Mouse (Mus musculus) MN1 (cell line): ENCODE measurements around the gene Tmem132d.

Source experiments
- DNase-seq: peaks from one replicate; pipeline ENCODE4 v3.0.0-alpha.2; 2016; ENCODE audit warnings: low spot score

The Tmem132d gene

DNA sequence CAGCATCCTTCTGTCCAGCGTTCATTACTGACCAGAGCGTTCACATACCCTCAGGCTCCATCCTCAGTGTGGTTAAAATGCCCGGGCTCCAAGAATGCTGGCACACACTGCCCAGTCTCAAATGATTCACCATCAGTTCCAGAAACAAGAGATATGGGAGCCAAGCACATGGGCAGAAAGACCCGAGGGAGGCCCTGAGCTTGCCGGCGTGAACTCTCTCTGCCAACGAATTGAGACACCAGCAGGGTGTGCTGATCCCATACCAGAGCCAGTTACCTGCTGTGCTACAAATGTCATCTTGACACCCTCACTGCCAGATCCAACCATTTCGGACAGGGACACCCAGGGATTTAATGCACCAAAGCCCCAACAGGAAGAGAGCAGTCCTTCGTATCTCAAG, 25.3 kb downstream of the Tmem132d start:
- DNase-seq = no peak

DNA sequence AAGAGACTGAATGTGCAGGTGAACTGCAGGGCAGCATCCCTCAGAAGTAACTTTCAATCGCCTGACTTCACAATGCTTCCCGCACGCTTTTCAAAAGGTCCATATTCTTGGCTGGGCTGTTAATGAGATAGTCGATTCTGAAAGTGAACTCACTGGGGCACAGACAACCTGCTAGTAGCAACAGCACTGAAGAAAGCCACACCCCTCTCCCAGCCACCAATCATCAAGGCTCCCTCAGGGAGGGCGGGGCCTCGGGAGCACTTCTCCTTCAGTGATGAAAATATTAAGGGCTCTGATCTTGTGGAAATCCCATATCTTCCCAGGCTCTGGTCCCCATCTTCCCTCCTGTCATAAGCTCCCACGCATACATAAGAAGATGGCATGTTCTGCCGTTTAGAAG, 27.8 kb downstream of the Tmem132d start:
- DNase-seq = no peak

DNA sequence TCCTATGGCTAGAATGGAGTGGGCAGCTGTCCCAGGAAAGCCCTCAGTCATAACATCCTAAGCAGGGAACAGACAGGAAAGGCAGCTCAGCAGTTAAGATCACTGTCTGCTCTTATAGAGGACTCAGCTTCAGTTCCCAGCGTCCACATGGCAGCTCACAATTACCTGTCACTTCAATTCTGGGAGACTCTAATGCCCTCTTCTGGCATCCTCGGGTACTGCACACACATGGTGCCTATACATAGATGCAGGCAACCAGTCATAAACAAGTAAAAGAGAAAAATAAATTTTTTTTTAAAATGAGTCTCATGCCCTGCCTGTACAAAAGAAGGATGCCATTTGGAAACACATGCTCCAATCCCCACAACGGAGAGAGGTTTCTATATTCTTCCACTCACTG, 28.7 kb downstream of the Tmem132d start:
- no peak for DNase-seq

DNA sequence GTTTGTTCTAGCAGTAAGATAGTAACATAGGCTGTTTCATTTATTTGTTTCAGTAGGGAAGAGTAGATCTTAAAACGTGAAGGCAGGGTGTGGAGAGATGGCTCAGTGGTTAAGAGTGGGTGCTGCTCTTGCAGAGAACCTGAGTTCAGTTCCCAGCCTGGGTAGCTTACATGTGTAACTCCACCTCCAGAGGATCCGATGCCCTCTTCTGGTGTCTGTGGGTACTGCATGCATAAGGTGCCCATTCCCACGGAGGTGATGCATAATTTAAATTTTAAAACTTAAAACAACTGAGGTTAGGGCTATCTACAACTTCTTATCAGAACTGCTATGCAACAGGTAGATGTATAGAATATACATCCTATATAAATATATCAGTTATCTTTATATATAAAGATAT, 40.5 kb downstream of the Tmem132d start:
- no peak for DNase-seq

DNA sequence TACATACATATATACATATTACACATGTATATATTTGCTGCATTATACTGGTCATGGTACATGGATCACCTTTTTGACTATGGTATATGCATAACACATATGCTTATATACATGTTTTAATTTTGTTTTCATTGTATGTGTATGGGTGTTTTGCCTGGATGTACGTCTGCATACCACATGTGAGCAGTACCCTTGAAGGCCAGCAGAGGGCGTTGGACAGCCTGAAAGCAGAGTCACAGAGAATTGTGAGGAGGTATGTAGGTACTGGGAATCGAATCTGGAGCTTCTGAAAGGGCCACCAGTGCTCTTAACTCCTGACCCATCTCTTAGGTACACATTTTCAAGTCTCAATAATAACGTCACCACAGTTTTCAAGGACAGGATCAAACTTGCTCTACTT, 43.2 kb downstream of the Tmem132d start:
- no peak for DNase-seq

DNA sequence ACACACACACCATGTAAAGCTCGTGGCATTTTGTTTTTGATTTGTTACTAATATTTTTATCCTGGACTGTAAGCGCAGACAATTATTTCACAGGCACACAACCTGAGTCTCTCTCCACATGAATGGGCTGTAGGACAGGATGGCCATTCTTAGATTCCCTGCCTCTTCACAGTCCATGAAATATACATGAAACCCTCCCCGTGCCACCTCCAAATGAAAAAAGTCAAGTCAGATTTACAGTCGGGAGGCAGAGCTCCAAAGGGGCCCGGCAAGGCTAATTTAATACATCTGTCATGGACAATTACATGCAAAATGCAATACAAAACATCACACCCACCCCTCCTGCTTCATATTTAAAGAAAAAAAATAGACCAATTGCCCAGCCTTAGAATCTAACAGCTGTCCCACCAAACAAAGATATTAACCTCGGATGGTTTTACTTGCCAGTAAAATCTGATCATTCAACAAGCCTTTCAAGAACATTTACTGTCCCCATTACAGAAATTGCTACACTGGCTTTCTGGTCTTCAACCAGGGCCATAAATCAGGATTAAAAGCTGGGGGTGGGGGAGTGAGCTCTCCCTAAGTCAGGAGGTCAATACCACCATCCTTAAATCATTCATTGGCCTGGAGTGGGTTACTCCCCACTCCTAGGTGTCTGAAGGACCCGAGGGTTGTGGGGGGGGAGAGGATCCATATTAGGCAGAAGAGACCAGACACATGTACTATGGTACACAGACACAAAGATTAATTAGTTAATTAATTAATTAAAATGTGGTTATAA, 44.3 kb downstream of the Tmem132d start:
- DNase-seq = no peak

DNA sequence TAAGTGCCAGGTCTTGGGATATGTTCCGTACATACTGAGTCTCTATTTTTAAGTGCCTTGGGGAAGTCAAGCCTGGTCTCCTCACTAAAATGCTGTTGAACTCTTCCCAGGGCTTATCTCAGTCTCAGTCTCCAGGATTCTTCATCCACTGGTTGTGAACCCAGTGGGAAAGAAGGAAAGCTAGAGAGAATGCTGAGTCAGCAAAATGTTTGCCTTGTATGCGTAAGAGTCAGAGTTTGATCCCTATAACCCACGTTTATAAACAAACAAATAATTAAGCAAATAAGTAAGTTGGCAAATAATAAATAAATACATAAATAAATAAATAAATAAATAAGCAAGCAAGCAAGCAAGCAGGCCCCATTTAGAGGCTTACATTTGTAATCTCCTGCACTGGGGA, 63.1 kb downstream of the Tmem132d start:
- DNase-seq = no peak

DNA sequence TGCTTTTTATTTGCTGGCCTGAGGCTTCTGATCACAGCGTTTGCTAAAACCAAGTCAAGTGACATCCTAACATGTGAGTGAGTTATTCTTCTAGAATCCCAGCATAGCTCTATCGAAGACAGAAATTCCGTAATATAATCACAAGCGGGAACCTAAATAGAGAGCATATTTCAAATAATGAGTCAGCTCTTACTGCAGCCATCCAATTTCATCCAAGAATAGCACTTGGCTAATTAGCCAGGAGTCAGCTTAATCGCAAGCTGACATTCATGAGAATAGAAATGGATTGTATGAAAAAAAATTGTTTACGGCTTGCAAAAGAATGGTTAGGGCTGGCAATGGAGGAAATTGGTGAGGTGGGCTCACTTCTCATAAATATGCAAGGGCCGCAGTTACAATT, 63.8 kb downstream of the Tmem132d start:
- no peak for DNase-seq

DNA sequence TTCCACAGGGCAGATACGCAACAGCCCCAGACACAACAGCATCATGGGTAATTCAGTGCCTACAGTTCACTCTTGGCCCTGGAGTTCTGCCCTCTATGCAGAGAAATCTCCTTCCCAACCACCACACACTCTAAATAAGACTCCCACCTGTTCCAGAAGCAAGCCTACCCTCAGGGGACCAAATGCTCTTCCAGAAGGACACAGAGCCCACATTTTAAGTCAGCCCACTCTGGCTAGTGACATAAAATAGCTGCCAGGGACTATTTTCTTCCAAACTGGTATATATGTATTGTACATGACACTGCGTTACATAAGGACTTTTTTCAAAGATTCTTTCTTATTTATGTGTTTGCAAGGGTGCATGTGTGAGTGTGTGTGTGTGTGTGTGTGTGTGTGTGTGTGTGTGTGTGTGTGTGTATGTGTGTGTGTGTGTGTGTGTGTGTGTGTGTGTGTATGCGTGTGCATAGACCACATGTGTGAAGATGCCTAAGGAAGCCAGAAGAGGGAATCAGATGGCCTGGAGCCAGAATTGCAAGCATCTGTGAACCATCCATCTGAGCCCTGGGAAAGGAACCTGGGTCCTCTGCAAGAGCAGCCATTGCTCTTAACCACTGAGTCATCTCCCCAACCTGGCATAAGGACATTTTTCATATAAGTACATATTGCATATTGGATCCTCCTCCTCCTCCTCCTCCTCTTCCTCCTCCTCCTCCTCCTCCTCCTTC, 67.5 kb downstream of the Tmem132d start:
- no peak for DNase-seq

DNA sequence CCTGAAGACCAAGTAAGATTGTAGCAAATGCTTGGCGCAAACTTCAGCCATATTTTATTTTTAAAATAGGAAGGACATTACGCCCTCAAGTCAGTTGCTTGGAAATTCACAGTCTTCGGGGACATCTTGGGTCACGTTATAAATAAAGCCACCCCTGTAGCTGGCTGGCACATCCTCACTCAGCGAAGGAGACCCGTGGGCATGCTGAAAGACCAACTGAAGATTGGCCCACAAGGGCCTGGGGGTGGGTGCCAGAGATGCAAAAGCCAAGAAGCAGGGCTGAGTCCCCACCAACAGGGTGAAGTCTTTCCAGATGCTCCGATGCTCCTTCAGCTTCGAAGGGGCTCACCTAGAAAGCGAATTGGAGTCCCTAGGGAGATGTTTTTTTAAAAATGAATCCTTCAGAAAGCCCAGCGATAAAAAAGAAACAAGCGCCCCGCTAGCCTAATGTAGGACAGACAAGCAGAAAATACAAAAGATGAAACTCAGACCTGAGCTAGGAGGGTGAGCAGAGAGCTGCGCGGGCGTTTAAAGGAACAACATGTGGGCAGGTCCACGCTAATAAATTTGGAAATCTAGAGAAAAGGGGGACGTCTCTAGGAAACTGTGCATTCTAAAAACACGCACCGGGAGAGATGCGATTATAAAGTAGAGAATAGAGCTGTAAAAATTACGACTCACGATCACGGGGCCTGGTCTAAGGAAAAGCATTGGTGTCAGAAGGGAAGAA, 71.8 kb downstream of the Tmem132d start:
- DNase-seq = no peak

DNA sequence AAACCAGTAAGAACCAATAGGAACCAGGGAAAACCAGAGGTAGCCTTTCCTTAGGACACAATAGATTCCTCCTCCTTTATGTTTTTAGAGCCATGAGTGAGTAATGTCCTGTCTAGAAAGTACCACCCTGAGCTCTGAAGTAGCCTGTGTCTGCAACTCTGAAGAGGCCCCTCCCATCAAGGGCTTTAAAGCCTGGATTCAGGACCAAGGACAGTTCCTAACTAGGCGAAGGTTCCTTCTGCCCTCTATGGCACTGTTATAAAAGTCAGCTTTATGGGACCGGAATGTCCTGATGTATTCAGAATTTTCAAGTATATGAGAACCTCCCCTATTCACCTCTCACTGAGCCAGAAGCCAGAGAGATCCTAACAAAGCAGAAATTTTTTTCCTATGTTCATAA, 84.0 kb downstream of the Tmem132d start:
- DNase-seq = no peak

DNA sequence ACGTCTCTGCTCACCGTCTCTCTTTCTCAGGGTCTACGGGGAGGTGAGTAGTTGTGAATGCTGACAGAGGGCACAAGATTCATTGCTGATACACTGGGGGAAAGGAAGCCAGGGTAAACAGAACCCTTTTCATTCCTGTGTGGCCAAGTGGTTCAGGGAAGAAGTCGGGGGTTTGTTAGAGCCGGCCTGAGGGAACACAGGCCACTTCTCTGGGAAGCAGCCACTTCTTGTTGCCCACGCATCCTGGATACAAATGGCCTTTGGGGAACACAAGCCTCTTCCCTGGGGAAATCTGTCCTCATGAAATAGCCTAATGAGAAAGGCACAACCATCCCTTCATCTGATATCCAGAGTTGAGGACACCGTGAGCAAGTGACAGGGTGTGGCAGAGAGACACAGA, 96.0 kb downstream of the Tmem132d start:
- no peak for DNase-seq

DNA sequence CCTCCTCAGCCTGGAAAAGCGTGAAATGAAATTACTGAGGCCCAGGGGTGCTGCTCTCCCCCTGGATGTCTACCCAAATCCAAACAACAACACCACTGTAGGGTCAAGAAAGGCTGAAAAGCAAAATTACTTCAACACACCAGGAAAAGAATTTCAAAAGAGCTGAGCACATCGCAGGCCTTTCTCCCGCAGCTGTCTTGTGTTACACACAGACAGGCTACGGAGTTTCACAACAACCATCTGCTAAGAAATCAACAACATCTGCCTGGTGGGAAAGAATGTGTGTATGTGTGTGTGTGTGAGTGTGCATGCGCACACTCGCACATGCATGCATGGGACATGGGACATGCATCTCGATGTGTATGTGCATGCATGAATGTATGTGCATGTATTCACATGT, 100.1 kb downstream of the Tmem132d start:
- no peak for DNase-seq

DNA sequence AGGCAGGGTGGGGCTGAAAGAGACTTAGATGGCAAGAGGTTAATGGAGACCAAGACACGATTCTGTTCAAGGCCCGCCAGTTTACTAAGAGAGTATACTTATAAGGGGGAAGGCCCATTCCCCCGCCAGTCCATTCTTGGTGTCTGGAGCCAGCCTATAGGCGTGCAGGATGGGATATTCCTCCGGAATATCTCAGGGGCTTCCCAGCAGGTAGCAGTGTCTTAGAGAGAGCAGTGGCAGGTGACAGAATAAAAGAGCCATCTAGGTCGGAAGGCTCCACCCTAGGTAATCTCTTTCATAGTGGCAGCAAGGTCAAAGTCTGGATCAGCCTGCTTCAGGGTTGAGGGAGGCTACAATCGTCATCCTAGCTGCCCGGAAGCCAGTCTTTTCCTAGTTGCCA, 102.5 kb downstream of the Tmem132d start:
- no peak for DNase-seq

DNA sequence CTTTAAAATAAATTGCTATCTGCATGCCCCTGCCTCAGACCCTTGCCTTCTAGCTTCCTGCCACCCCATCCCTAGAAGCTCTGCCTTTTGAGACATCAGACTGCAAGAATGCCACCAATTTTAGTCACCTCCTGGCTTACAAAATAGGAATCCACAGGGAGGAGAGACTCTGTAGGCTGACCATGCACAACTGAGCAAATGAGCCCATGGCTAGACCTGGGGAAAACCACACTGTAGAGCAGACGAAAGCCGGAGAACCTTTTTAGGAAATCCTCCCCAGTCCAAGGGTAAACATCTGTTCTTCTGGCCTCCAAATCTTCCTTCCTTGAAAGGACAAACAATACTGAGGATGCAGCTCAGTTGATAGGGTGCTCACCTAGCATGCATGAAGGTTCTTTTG, 130.5 kb downstream of the Tmem132d start:
- no peak for DNase-seq

DNA sequence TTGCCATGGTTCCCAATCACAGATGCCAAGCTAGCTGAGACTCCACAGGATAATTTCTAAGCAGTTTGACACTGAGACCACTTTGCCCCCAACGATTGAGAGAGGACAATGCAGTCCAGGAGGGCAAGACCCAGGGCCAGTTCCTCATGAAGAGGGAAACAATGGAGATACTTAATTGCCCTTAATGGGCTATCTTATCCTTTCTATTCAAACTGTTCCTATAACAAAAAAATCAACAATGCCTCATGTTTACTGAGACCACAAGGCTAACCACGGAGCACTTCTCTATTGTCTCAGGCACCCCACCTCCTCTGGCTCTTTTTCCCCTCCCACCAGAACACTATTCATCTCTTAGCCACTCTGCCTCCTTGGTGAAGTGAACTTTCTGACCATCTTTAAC, 141.7 kb downstream of the Tmem132d start:
- no peak for DNase-seq

DNA sequence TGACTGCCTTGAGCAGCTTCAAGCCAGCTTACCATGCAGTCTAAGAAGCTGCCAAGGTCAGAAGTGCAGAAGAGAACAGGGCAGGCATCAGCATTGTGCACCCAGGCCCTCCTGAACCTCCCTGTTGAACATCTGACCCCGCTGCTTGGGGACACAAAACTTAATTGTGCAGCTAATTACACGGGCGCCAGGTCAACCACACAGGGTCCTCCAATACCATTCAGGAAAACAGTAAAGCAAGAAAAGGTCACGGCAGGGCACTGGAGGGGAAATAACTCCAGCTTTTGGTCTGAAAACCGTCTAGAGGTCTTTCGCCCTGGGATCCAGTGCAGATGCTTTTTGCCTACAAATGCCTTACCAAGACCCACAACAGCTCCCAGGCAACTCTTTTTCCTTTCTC, 159.6 kb downstream of the Tmem132d start:
- no peak for DNase-seq

DNA sequence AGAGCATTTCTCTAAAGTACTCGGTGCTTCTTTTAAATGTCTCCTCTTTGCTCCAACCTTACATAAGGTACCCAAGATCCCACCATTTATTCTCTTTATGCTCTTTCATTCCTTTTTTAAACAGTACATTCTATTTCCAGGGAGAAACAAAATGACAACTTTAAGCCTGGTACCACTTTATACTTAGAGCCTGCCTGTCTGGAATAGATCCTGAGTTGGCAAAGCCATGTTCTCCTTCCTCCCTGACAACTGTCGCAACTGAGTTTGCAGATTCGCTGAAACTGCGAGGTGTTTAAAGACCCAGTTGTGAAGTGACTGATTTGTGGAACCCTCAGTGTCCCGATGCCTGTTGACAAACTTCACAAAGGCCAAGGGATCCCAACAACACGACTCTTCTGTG, 165.5 kb downstream of the Tmem132d start:
- no peak for DNase-seq

DNA sequence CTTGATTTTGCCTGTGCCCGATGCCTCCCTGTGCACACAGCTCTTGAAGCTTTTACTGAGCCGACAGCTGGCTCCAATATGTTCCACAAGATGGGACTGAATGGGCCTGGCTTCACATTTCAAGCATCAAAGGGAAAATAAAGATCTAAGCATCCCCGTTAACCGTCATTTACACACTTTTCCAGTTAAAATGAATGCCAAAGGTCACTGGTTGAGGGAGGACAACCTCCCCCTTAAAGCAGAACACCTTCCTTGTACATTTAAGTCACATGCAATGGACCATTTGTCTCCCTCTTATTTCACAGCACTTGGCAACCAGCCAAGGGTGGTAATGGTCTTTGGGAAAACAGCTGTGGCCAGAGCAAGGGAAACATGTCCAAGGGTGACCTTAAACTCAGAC, 188.7 kb downstream of the Tmem132d start:
- DNase-seq = no peak

DNA sequence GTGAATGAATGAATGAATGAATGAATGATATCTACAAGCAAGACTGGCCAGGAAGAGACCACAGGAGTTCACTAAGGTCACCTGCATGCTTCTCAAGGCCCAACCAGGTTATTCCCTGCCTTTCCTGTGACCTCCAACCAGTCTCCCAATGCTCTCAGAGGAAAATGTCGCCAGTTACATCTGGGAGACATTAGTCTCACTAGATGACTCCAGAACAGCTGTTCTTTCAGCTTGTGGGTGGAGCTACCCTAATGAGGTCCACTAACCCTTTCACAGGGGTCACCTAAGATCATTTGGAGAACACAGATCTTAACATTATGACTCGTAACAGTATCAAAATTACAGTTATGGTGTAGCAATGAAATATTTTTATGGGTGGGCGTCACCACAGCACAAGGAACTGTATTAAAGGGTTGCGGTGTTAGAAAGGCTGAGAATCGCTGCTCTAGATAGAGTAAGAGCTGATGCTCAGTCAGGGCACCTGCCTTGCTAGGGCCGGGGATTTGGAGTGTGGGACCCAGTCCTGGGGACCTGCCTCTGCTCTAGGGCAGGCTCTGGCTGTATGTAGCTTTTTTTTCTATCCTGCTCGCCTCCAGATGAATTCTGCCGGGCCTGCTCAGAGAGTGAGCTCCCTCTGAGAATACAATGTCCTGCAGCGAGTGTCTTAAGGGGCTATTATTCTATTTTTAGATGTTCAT, 196.1 kb downstream of the Tmem132d start:
- no peak for DNase-seq

DNA sequence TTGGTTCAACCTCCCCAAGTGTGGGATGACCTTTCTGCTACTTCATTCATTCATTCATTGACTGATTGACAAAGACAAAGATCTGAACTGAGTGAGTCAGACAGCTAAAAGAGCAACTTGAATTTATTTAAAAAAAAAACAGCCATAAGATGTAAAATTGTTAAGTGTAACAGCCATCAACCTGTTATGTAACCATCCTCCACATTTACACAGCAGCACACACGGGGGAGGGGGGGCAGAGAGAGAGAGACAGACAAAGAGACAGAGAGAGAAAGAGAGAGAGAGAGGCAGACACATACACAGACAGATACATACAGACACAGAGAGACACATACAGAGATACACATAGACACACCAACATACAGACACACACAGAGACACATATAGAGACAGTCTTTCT, 197.3 kb downstream of the Tmem132d start:
- DNase-seq = no peak

DNA sequence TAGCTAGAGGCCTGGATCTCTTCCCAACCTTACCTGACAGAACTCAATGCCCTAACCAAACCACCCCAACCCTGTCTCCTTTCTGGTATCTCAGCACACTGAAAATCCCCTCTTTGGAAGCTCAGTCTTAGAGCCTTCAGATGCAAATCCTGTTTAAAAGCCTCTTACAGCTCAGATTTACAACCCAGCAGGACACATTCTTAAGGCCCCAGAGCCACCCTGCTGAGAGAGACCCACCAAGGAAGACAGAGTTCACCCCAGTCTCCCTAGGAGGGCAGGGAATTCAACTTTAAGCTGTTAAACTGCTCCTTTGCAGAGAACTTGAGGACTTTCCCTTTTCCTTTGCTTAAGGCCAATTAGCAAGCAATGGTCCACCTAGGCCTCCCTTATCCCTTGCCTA, 199.8 kb downstream of the Tmem132d start:
- DNase-seq = no peak

DNA sequence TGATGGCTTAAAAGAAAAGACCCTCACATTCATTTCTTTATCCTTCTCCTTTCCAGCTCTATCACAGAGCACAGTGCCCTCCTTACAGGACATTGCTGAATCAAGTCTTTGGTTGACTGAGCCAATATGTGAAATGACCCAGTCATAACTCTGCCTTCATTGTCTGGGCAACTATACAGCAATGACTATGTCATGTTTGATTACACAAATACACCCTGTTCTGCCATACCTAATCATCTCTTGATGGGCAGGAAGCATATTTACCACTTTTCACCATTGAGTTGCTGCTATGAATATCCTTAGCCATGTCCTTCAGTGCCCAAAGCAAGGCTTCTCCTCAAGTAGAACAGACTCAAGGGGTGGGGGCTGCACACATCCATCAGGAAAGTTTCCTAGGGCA, 214.6 kb downstream of the Tmem132d start:
- no peak for DNase-seq
